Mouse (Mus musculus) olfactory bulb, adult 2 months (tissue): ENCODE measurements at regions not wholly inside any gene's neighbourhood (a gene's known extent, or its start where the extent isn't known, plus 50 kb on each side); places are given as distances from the start of the nearest gene placed in this dataset.

Experiments
- CTCF ChIP-seq: fragments of 200-500 bp; IDR thresholded peaks from 2 replicates; pipeline ENCODE4 v1.5.1; 2012; ENCODE audit warnings: low read depth, mild to moderate bottlenecking, low read length, moderate library complexity; ENCODE audit not compliant: insufficient read depth
- POLR2A ChIP-seq: fragments of 200-500 bp; IDR thresholded peaks from 2 replicates; pipeline ENCODE4 v1.6.1; 2012; ENCODE audit warnings: mild to moderate bottlenecking, low read depth, low read length, moderate library complexity; ENCODE audit not compliant: insufficient read depth

DNA sequence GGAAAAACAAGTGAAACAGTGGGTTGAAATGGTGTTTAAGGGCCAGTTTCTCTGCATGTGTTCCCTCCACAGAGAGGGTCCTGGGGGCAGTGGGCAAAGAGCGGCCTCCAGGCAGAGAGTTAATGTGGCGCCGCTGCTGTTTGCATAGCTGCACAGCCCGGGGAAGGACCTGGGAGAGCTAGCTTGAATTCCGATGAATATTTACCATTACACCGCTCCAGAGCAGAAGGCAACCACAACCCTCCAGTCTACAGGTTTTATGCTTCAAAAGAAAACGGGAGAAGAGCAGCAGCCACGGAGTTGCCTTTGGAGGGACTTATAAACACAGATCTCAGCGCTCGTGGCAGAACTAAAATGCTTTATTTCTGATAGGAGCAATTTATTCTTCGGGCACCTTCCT is 94.2 kb upstream of the Pmfbp1 start:
- no peak for TF ChIP-seq CTCF
- no peak for TF ChIP-seq POLR2A
